Mouse (Mus musculus): ENCODE results near the gene Supv3l1. TPM values are rescaled to one million over a fixed set of nuclear protein-coding genes. Genes with fewer than 3 reads are reported as not detected.

The Supv3l1 gene
- total and polyA plus RNA-seq, 2 experiments from 2014 or later: 26.3 to 34.1 TPM

GRCm38 (mm10) chr10:62418831-62419356 lies 30.6 kb downstream of the Supv3l1 start:
- H3K4me3 ChIP-seq (ENCODE audit: low read depth, low read length): no peak overlapping the region
- H3K27me3 ChIP-seq (ENCODE audit: control insufficient read depth, insufficient read depth, low read length): no peaks in the 10 kb centered on the region
- DNase-seq (ENCODE audit: low spot score) (no peak), ATAC-seq (ENCODE audit: insufficient read depth, low read depth) (no peak)
- 86% methylated on average over 7 of the region's 7 CpGs for WGBS
- H3K27ac ChIP-seq (ENCODE audit: low read depth): no peak overlapping the region
- no peaks in the 10 kb centered on the region for H3K9me3 ChIP-seq (replicated peaks; ENCODE audit: control insufficient read depth, low read length)
- no peaks in the 10 kb centered on the region for H3K36me3 ChIP-seq (replicated peaks; ENCODE audit: control insufficient read depth, insufficient read depth, low read length)
- 0 out of 2 replicates have a peak, but pooled peaks cover 6% of the 10 kb centered on the region for H3K4me1 ChIP-seq (ENCODE audit: control insufficient read depth, insufficient read depth)
- no peak for TF ChIP-seq EP300 (IDR thresholded peaks at IDR 0.05; ENCODE audit: low read depth)
- H3K9ac ChIP-seq (replicated peaks; ENCODE audit: low read depth, low read length): no peak overlapping the region
- no peak overlapping the region for H3K4me2 ChIP-seq (ENCODE audit: low read depth, low read length)

DNA sequence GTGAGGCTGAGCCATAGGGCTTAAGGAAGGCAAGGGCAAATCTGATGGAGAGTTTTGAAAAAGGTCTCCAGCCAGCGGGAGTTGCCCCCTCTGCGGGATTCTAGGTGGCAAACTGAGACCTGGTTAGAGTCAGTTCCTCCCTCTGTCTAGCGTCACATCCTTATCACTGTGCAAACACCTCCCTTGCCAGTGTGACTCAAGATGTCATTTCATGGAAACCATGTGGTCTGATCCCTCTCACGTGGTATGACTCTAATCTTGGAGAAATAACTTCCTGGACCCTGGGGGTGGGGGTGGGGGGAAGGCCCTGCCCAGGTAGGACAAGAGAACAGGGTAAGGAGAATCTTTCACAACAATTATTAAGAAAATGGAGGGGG lies 35.9 kb downstream of the Supv3l1 start:
- no peak for TF ChIP-seq EP300 (IDR thresholded peaks at IDR 0.05; ENCODE audit: low read depth)
- TF ChIP-seq CTCF (IDR thresholded peaks at IDR 0.05; ENCODE audit: low read depth): no peak
- Histone ChIP-seq H3K4me1 (ENCODE audit: control insufficient read depth, insufficient read depth) (peaks cover 7% of the 10 kb centered on the region; the same call in 1 of the 2 replicates), H3K9ac (replicated peaks; ENCODE audit: low read depth, low read length) (no peak overlapping the region), H3K4me3 (ENCODE audit: low read depth, low read length) (no peak overlapping the region), H3K4me2 (ENCODE audit: low read depth, low read length) (no peak overlapping the region), H3K27ac (ENCODE audit: low read depth) (no peak overlapping the region), H3K27me3 (ENCODE audit: control insufficient read depth, insufficient read depth, low read length) (0 out of 2 replicates have a peak, but pooled peaks cover 7% of the 10 kb centered on the region), H3K36me3 (replicated peaks; ENCODE audit: control insufficient read depth, insufficient read depth, low read length) (no peaks in the 10 kb centered on the region), H3K9me3 (replicated peaks; ENCODE audit: control insufficient read depth, low read length) (no peaks in the 10 kb centered on the region)
- DNase-seq (ENCODE audit: low spot score) (peak; percentile 25), ATAC-seq (ENCODE audit: insufficient read depth, low read depth) (peak; percentile 40; the same call in 1 of the 2 replicates)
- WGBS: 7% methylated on average over 4 of the region's 4 CpGs

DNA sequence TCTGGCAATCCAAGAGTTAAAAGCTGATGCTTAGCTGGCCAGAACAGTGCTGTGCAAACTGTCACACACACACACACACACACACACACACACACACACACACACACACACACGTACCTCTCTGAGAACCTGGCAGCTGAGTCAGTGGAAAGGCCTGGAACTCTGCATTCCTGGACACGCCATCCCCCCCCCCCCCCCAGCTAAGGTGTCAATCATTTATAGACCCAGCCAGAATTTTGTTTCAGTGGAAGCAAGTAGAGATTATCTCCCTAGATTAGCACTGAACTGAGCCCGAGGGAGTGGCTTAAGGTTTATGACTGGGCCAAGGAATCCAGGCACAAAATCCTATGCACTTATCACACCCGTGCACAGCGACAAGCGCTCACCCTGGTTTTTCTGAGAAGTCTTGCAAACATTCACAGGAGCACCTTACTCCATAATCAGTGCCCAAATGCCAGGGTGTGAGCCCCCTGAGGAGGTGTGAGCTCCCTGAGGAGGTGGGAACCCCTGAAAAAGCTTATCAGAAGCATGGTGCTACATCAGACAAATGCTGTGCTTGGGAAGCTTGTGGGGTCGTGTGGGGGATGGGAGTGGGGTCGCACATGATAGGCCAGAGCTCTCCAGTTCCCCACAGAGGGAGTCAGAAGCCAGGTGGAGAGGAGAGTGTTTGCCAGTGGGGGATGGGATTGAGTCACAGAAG lies 36.5 kb downstream of the Supv3l1 start:
- Histone ChIP-seq H3K36me3 (replicated peaks; ENCODE audit: control insufficient read depth, insufficient read depth, low read length) (no peaks in the 10 kb centered on the region), H3K9ac (replicated peaks; ENCODE audit: low read depth, low read length) (no peak overlapping the region), H3K4me1 (ENCODE audit: control insufficient read depth, insufficient read depth) (peaks cover 7% of the 10 kb centered on the region; the same call in 1 of the 2 replicates), H3K4me3 (ENCODE audit: low read depth, low read length) (no peak overlapping the region), H3K9me3 (replicated peaks; ENCODE audit: control insufficient read depth, low read length) (no peaks in the 10 kb centered on the region), H3K4me2 (ENCODE audit: low read depth, low read length) (no peak overlapping the region), H3K27me3 (ENCODE audit: control insufficient read depth, insufficient read depth, low read length) (0 out of 2 replicates have a peak, but pooled peaks cover 8% of the 10 kb centered on the region), H3K27ac (ENCODE audit: low read depth) (no peak overlapping the region)
- DNase-seq (ENCODE audit: low spot score) (no peak), ATAC-seq (ENCODE audit: insufficient read depth, low read depth) (no peak)
- TF ChIP-seq CTCF (IDR thresholded peaks at IDR 0.05; ENCODE audit: low read depth) (no peak), EP300 (IDR thresholded peaks at IDR 0.05; ENCODE audit: low read depth) (no peak)
- 7% methylated on average over 8 of the region's 8 CpGs for WGBS

- Histone ChIP-seq H3K9me3 (replicated peaks; ENCODE audit: control insufficient read depth, low read length) (no peaks in the 10 kb centered on the region), H3K9ac (replicated peaks; ENCODE audit: low read depth, low read length) (no peak overlapping the region), H3K4me3 (ENCODE audit: low read depth, low read length) (no peak overlapping the region), H3K4me1 (ENCODE audit: control insufficient read depth, insufficient read depth) (peaks cover 7% of the 10 kb centered on the region; the same call in 1 of the 2 replicates), H3K27ac (ENCODE audit: low read depth) (no peak overlapping the region), H3K27me3 (ENCODE audit: control insufficient read depth, insufficient read depth, low read length) (0 out of 2 replicates have a peak, but pooled peaks cover 8% of the 10 kb centered on the region), H3K36me3 (replicated peaks; ENCODE audit: control insufficient read depth, insufficient read depth, low read length) (no peaks in the 10 kb centered on the region), H3K4me2 (ENCODE audit: low read depth, low read length) (no peak overlapping the region)
- ATAC-seq (ENCODE audit: insufficient read depth, low read depth) (no peak), DNase-seq (ENCODE audit: low spot score) (no peak)
- no peak for TF ChIP-seq EP300 (IDR thresholded peaks at IDR 0.05; ENCODE audit: low read depth)
- no peak for TF ChIP-seq CTCF (IDR thresholded peaks at IDR 0.05; ENCODE audit: low read depth)
- WGBS: 63% methylated on average over 19 of the region's 19 CpGs
Observed at GRCm38 (mm10) chr10:62411431-62412410, 37.8 kb downstream of the Supv3l1 start.

- TF ChIP-seq CTCF (IDR thresholded peaks at IDR 0.05; ENCODE audit: low read depth) (peak; percentile 96), EP300 (IDR thresholded peaks at IDR 0.05; ENCODE audit: low read depth) (no peak)
- H3K9ac ChIP-seq (replicated peaks; ENCODE audit: low read depth, low read length): no peak overlapping the region
- peaks cover 7% of the 10 kb centered on the region; the same call in 1 of the 2 replicates for H3K4me1 ChIP-seq (ENCODE audit: control insufficient read depth, insufficient read depth)
- peak; percentile 71 for DNase-seq (ENCODE audit: low spot score)
- no peak overlapping the region for H3K4me2 ChIP-seq (ENCODE audit: low read depth, low read length)
- H3K27ac ChIP-seq (ENCODE audit: low read depth): no peak overlapping the region
- no peaks in the 10 kb centered on the region for H3K9me3 ChIP-seq (replicated peaks; ENCODE audit: control insufficient read depth, low read length)
- ATAC-seq (ENCODE audit: insufficient read depth, low read depth): peak; percentile 69
- no peak overlapping the region for H3K4me3 ChIP-seq (ENCODE audit: low read depth, low read length)
- peaks cover 13% of the 10 kb centered on the region; the same call in 1 of the 2 replicates for H3K27me3 ChIP-seq (ENCODE audit: control insufficient read depth, insufficient read depth, low read length)
- H3K36me3 ChIP-seq (replicated peaks; ENCODE audit: control insufficient read depth, insufficient read depth, low read length): no peaks in the 10 kb centered on the region
- WGBS: 7% methylated on average over 5 of the region's 5 CpGs
Observed at GRCm38 (mm10) chr10:62410943-62411342, 38.6 kb downstream of the Supv3l1 start.
